Mouse (Mus musculus): ENCODE data around the gene Rgp1.

Gene Rgp1

GRCm38 (mm10) chr4:43561997-43562768, 16.3 kb upstream of the Rgp1 start, which contains the start of the genes Creb3 and Tln1:
Gene Creb3, plus strand, starts transcription at chr4:43562332.
Gene Tln1, minus strand, starts transcription at chr4:43562691.
- DNase-seq (ENCODE audit: low spot score in 2 of 2), result peak; percentile 90 to 94

DNA sequence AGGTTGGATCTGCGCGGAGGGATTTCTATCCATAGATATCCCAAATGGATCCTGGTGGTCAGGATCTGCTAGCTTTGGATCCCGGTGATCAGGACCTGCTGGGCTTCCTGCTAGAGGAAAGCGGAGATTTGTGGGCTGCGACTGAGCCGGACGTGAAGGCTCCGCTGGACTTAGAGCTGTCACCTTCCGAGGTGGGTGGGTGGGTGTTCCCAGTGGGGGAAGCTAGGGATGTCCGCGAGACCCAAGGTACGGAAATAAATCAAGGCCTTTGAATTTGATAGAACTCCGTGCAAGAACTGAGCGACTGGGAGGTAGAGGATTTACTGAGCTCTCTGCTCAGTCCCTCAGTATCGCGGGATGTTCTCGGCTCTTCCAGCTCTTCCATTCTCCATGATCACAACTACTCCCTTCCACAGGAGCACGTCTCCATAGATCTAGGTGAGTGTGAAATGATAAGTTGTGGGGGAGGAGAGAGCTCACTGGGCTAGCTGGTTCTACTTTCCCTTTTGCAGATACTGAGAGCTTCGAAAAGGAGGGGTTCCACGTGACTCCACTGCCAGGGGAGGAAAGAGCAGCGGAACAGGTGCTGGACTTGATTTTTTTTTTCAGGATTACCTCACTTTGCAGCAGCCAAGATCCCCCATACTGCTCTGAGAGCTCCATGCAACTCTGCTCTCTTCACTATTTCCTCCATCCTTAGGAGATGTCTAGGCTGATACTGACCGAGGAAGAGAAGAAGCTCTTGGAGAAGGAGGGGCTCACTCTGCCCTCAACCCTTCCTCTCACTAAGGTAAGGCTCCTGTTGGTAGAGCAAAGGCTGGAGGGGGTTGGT, 15.5 kb upstream of the Rgp1 start:
- DNase-seq (ENCODE audit: low spot score in 2 of 2), result no peak

DNA sequence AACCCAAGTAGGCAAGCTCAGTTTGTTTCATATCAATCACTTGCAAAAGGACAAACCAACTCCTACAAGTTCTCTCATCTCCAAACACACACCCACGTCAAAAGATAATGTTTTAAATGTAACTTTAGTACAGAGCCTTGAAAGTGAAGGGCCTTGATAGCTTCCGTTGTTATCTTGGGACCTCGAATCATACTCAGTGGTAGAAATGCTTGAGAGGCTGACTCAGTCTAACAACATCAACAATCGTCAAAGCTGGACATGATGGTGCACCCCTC, 15.0 kb upstream of the Rgp1 start:
- no peak for DNase-seq (ENCODE audit: low spot score in 2 of 2)

- no peak for DNase-seq (ENCODE audit: low spot score in 2 of 2)
Measured at GRCm38 (mm10) chr4:43564231-43564630, 14.3 kb upstream of the Rgp1 start.

DNA sequence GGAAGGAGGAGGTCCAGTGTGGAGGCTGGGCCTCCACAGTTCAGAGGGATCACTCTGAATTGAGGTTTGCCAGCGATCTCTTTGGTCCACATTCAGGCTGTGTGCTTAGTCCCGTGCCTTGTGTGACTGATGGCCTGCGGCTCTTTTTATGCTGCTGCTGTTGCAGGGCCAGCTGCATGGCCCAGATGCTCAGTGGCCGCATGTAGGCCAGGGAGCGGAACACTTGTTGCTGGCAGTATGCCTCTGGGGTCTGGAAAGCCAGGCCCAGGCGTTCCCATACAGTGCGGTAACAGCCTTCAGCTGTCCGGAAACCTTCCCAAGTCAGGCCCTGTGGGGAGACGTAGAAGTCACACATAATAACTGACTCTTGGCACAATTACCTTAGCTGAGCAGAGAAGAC, 11.4 kb upstream of the Rgp1 start:
- no peak for DNase-seq (ENCODE audit: low spot score in 2 of 2)

GRCm38 (mm10) chr4:43571395-43572045, 7.0 kb upstream of the Rgp1 start:
- DNase-seq (ENCODE audit: low spot score in 2 of 2), result no peak

DNA sequence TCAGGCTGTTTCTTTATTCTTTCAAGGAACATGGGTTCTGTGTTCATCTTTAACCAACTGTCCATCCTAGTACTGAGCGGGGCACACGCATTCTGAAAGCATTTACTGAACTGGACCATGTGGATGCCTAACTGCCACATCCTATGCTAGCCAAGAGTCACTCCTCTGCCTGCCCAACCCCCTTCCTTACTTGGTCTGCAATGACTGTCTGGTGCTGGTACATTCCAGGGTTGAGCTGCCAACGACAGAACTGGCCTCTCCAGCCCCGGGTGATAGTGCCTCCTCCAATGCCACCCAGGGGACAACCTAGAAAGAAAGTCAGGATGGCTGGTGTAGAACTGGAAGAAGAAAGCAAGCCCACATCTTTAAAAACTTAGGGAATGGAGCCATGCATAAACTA, 5.0 kb upstream of the Rgp1 start:
- no peak for DNase-seq (ENCODE audit: low spot score in 2 of 2)

- DNase-seq (ENCODE audit: low spot score in 2 of 2), result no peak
Measured at GRCm38 (mm10) chr4:43575356-43575755, 3.2 kb upstream of the Rgp1 start.

DNA sequence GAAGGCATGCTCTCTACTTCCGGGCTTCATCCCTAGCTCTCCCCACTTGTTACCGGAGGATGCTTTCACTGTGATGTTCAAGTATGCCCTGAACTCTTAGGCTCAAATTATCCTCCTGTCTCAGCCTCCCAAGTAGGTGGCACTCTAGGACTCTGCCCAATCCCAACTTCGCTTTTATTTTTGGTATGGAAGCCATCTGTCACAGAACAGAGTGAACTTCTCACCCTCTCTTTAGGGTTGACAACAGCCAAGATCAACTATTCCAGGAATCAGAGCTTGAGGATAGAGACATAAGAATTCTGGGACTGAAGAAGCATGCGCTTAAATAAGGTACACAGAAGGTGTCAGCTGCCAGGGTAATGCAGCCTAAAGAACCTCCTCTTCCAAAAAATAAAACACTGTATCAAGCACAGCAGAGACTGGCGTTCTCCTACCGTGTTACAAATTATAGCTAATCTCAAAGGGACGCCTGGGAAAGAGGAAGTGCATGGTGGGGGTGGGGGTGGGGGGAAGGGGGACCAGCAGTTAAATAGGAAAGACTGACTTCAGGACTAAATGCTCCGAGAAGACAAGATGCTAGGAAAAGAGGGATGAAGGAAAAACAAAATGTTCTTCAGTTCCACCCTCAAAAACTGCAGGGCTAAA, 1.2 kb upstream of the Rgp1 start:
- no peak for DNase-seq (ENCODE audit: low spot score in 2 of 2)

- DNase-seq (ENCODE audit: low spot score in 2 of 2), result no peak
Measured at GRCm38 (mm10) chr4:43579256-43579655, 741 bp downstream of the Rgp1 start.

GRCm38 (mm10) chr4:43579731-43580130, 1.2 kb downstream of the Rgp1 start:
- DNase-seq (ENCODE audit: low spot score in 2 of 2), result no peak

DNA sequence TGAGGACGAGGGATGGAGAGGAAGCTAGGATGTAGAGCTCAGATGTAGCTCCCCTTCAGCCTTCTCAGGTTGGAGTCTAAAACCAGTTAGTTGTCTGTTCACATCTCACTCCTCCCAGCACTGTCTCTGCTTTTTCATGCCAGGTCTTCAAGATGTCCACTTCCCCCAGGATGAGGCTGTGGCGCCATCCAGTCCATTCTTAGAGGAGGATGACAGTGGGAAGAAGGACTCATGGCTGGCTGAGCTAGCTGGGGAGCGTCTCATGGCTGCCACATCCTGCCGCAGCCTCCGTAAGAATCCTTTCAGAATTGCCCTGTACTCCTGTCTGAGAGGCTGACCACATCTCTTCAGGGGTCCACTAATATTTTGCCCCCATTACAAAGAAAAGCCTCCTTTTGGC, 2.2 kb downstream of the Rgp1 start:
- DNase-seq (ENCODE audit: low spot score in 2 of 2), result no peak

GRCm38 (mm10) chr4:43581381-43581780, 2.9 kb downstream of the Rgp1 start:
- no peak for DNase-seq (ENCODE audit: low spot score in 2 of 2)

DNA sequence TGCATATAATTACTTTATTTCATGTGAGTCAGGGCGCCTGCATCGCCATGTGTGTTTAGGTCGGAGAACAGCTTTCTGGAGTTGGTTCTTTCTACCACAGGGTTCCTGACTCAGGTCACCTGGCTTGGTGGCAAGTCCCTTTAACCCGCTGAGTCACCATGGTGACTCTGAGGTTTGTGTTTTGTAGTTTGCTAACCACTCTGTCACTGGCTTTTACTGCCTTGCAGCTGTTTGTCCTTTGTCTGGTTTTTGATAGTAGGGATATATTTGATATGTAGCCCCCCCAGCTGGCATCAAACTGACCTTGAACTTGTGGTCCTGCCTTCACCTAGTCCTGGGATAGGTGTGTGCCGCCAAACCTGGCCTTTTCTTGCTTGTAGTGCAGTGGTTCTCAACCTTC, 3.7 kb downstream of the Rgp1 start:
- DNase-seq (ENCODE audit: low spot score in 2 of 2), result no peak

DNA sequence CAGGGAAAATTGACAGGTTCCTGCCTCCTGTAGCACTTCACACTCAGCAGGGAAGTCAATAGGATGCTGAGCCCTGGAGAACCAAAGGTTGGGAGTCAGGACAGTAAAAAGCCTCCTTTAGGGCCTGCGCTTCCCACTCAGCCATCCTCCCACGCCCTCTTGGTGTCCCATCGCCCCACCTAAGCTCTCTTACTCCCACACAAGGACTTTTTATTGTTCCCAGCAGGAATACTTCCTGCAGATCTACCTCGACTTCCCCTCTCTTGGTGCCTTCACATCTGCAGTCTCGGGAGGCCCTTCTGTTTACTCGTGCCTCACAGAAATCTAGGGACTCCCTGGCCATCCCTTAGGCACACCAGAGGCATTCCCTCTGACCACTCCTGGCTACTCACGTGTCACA, 4.9 kb downstream of the Rgp1 start:
- DNase-seq (ENCODE audit: low spot score in 2 of 2), result no peak

DNA sequence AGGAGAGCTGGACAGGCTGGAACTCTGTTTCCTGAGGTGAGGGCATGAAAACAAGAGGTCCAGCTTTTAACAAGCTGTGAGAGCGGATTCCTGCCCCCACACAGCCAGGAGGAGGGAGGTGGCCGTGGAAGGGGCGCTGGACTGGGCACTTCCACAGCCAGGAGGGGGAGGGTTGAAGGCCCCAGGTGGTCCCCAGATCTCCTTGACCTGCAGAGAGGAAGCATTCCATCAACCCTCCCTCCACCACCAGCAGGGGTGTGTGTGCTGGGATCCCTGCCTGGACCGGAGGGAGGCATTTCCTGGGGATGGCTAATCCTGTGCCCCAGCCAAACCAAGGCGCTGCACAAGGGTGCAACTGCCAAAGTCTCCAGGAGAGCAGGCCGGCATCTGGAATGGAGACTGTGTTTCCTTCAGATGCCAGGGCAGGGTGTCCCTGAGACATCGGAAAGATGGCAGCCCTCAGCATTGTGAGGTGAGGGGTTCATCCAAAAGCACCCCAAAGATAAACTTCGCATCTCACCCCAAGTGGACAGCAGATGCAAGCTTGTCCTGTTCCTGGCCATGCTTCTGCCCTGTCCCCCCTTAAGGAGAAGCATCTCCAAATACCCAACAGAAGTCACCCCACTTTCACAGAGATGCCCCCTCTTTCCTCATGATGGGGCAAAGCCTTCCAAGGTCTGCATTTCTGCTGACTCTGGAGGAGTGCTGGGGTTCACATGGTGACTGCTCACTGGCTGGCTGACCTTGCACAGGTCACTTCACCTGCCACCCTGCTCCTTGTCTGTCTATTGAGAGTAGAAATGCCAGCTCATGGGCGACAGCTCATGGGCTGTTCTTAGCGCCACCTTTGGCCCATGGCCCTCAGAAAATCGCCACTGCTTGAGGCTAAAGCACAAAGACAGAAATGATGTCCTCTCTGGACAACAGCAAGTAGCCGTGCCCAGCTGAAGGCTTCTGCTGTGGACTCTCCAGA, 6.2 kb downstream of the Rgp1 start, which contains the start of gene Msmp:
Msmp (minus strand) TSS at position 51 of the 973 bp plus-strand sequence.
- no peak for DNase-seq (ENCODE audit: low spot score in 2 of 2)

- no peak for DNase-seq (ENCODE audit: low spot score in 2 of 2)
Measured at GRCm38 (mm10) chr4:43585682-43586081, 7.2 kb downstream of the Rgp1 start.

DNA sequence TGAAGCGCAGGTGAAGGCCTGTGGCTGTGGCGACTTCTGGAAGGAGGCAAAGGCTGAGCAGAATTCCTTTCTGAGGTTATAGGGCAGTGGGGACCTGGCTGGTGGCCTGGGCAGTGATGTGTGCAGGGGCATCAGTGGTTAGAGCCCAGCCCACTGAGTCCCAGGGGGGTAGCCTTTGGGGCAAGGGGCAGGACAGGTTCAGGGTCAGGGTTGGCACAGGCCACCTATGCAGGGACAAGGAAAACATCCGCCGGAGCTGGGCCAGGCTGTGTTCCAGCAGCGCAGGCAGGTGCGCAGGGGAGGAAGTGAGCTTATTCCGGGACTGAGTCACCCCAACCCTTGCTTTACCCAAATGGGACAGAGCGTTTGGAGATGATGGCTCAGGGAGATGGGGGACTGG, 7.9 kb downstream of the Rgp1 start:
- DNase-seq (ENCODE audit: low spot score in 2 of 2), result no peak

- DNase-seq (ENCODE audit: low spot score in 2 of 2), result no peak
Measured at GRCm38 (mm10) chr4:43587681-43588080, 9.2 kb downstream of the Rgp1 start.

DNA sequence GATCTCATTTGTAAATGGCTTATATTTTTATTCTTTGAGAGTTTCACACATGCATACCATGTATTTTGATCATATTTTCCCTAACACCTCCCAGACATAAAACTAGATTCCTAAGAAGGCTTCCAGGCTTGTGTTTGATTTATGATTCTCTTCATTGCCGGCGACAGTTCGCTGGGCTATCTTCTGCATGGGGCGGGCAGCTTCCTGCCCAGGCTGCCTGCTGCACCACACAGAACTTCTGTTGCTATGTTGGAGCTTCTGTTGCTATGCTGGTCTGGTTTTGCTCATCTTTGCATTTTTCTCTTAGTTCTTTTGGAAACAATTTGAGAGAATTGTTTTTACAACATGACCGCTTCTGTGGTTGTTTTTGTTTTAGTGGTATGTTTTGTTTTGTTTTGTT, 13.0 kb downstream of the Rgp1 start:
- DNase-seq (ENCODE audit: low spot score in 2 of 2), result no peak

- DNase-seq (ENCODE audit: low spot score in 2 of 2), result no peak
Measured at GRCm38 (mm10) chr4:43591961-43592360, 13.4 kb downstream of the Rgp1 start.
